ENCODE assay signal across 9 mouse cellular contexts in the genomic region with DNA sequence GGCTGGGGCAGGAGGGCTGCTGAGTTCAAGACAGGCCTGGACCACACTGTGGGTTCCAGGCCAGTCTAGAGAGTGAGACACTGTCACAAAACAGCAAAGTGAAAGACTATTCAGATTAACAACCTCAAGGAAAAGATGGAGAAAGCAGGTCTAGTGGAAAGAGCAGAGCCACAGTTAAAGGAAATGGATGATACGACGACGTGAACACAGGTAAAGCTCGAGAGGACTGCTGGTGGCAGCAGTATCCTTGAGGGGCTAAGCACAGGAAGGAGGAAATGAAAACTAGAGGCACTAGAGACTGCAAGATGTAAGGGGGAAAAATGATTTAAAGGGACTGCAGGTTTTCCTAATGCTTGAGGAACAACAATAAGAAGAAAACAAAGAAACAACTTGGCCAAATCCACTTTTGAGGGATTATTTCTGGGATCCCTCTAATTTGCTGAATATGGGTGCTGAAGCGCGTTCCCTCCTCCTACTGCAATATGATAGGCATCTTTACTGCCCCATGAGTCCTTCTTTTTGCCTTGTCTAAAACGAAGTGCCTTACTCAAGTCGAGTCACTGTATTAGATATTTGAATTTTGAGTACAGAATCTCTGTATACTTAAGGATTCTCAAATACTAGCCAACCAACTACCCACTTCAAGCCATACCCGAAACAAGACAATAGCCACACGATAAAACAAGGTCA. TPM values are rescaled to one million over a fixed set of nuclear protein-coding genes. Genes with fewer than 3 reads are reported as not detected.
DNase-seq lines count a peak whose midpoint lies in the region; ATAC-seq and TF ChIP-seq lines count a peak whose summit lies in the region.
"Had no signal": no experiment of that assay in that cellular context is flagged by ENCODE, and none has a peak within 500 bp of the region (broad histone marks: within the 10 kb centered on the region; RNA-seq: fewer than 3 reads in every experiment).

No protein-coding gene starts in this region.

- no peak for TF ChIP-seq POLR2A in cortical plate, adult 2 months (IDR thresholded peaks at IDR 0.05; ENCODE audit: extremely low read depth, insufficient read depth, low read length)

- DNase-seq in lung, postnatal 36 days: no peak
- DNase-seq in intestine, embryonic 14.5 days (ENCODE audit: low spot score): no peak
- DNase-seq in yolk sac, embryonic 10.5 days (ENCODE audit: low spot score): no peak
- DNase-seq in cerebellum, adult 11 months: no peak
- DNase-seq in layer of hippocampus, adult 8-10 months (ENCODE audit: low spot score in 2 of 2): no peak

- no peaks in the 10 kb centered on the region for H3K36me3 ChIP-seq in lung, embryonic 15.5 days
- peaks cover 3% of the 10 kb centered on the region; the same call in 1 of the 2 replicates for H3K36me3 ChIP-seq in intestine, embryonic 14.5 days (ENCODE audit: control insufficient read depth, insufficient read depth, low read length)
- no peaks in the 10 kb centered on the region for H3K36me3 ChIP-seq in neural tube, embryonic 14.5 days (ENCODE audit: control insufficient read depth, insufficient read depth, low read length)

- peak overlapping the region; percentile 78 for H3K9ac ChIP-seq in lung, embryonic 15.5 days
- peak overlapping the region; percentile 71 for H3K9ac ChIP-seq in intestine, embryonic 14.5 days (ENCODE audit: low read length)
- peak overlapping the region; percentile 93 for H3K9ac ChIP-seq in neural tube, embryonic 14.5 days (replicated peaks; ENCODE audit: low read depth, low read length)

- WGBS in lung, embryonic 15.5 days: 12% methylated on average over 10 of the region's 10 CpGs
- WGBS in intestine, embryonic 14.5 days: 18% methylated on average over 10 of the region's 10 CpGs
- 11% methylated on average over 10 of the region's 10 CpGs for WGBS in neural tube, embryonic 14.5 days

- H3K9me3 ChIP-seq in lung, embryonic 15.5 days: no peaks in the 10 kb centered on the region
- no peaks in the 10 kb centered on the region for H3K9me3 ChIP-seq in intestine, embryonic 14.5 days (ENCODE audit: control insufficient read depth, low read length)
- H3K9me3 ChIP-seq in neural tube, embryonic 14.5 days (ENCODE audit: control insufficient read depth, low read length): no peaks in the 10 kb centered on the region

- 0 out of 2 replicates have a peak overlapping the region, but pooled peaks have one; percentile 89 for H3K27ac ChIP-seq in lung, embryonic 15.5 days
- no peak overlapping the region; the same call in 1 of the 2 replicates for H3K27ac ChIP-seq in cortical plate, adult 2 months (ENCODE audit: insufficient read depth, low read length)
- H3K27ac ChIP-seq in intestine, embryonic 14.5 days (ENCODE audit: low read depth): no peak overlapping the region
- peak overlapping the region; percentile 93; the same call in 1 of the 2 replicates for H3K27ac ChIP-seq in neural tube, embryonic 14.5 days (ENCODE audit: low read depth, low read length)

- peak overlapping the region; percentile 90 for H3K4me2 ChIP-seq in lung, embryonic 15.5 days
- peak overlapping the region; percentile 91 for H3K4me2 ChIP-seq in intestine, embryonic 14.5 days (ENCODE audit: low read length)
- H3K4me2 ChIP-seq in neural tube, embryonic 14.5 days (ENCODE audit: low read depth, low read length): peak overlapping the region; percentile 78

- ATAC-seq in lung, embryonic 15.5 days (ENCODE audit: borderline replicate concordance, extremely low read depth, low FRiP score, low TSS enrichment): no peak
- no peak for ATAC-seq in intestine, embryonic 14.5 days (replicated peaks; ENCODE audit: low FRiP score, low TSS enrichment, low read depth)
- no peak for ATAC-seq in neural tube, embryonic 14.5 days (ENCODE audit: low read depth)

- no peak for TF ChIP-seq CTCF in cortical plate, adult 2 months (IDR thresholded peaks at IDR 0.05; ENCODE audit: extremely low read depth, insufficient read depth, low read length)

- no peaks in the 10 kb centered on the region for H3K27me3 ChIP-seq in lung, embryonic 15.5 days
- H3K27me3 ChIP-seq in intestine, embryonic 14.5 days (replicated peaks; ENCODE audit: control insufficient read depth, insufficient read depth, low read length): no peaks in the 10 kb centered on the region
- no peaks in the 10 kb centered on the region for H3K27me3 ChIP-seq in neural tube, embryonic 14.5 days (ENCODE audit: control insufficient read depth, insufficient read depth, low read length)

- H3K4me1 ChIP-seq in lung, embryonic 15.5 days: peaks cover 15% of the 10 kb centered on the region
- peaks cover 7% of the 10 kb centered on the region for H3K4me1 ChIP-seq in cortical plate, adult 2 months (ENCODE audit: control insufficient read depth, insufficient read depth, low read length)
- H3K4me1 ChIP-seq in intestine, embryonic 14.5 days (replicated peaks; ENCODE audit: control insufficient read depth, insufficient read depth, low read length): peaks cover 10% of the 10 kb centered on the region
- peaks cover 12% of the 10 kb centered on the region for H3K4me1 ChIP-seq in neural tube, embryonic 14.5 days (ENCODE audit: control insufficient read depth, insufficient read depth, low read length)

- peak overlapping the region; percentile 89 for H3K4me3 ChIP-seq in lung, embryonic 15.5 days
- peak overlapping the region; percentile 85 for H3K4me3 ChIP-seq in cortical plate, adult 2 months (ENCODE audit: insufficient read depth, low read length)
- peak overlapping the region; percentile 83 for H3K4me3 ChIP-seq in intestine, embryonic 14.5 days (ENCODE audit: low read depth, low read length)
- H3K4me3 ChIP-seq in neural tube, embryonic 14.5 days (ENCODE audit: low read depth, low read length): peak overlapping the region; percentile 99

RNA-seq across cellular contexts. Expression of gene Akirin1, which starts 1.3 kb away (rescaled TPM):
- polyA plus RNA-seq in lung, embryonic 15.5 days (2015; fragmentation: Nextera tagmentation; extraction: Ambion mirVana): 43.7 and 44.5 TPM in 2 replicates
- polyA plus RNA-seq in cortical plate, adult 2 months (2012; rRNA removed): 53.0 and 55.7 TPM in 2 replicates
- polyA plus RNA-seq in intestine, embryonic 14.5 days (2014; fragmentation: Nextera tagmentation; extraction: Ambion mirVana): 47.3 and 48.4 TPM in 2 replicates
- polyA plus RNA-seq in neural tube, embryonic 14.5 days (2014; fragmentation: Nextera tagmentation; extraction: Ambion mirVana): 81.8 and 94.2 TPM in 2 replicates
- 10 to 100 TPM; 54.7 to 59.0 (median 56.9) TPM for total RNA-seq in layer of hippocampus, adult 8-10 months (2022)

RNA-seq across cellular contexts. Expression of gene Ndufs5, which starts 30.9 kb away (rescaled TPM):
- polyA plus RNA-seq in lung, embryonic 15.5 days (2015; fragmentation: Nextera tagmentation; extraction: Ambion mirVana): 263 and 281 TPM in 2 replicates
- 460 and 497 TPM in 2 replicates for polyA plus RNA-seq in cortical plate, adult 2 months (2012; rRNA removed)
- 306 and 321 TPM in 2 replicates for polyA plus RNA-seq in intestine, embryonic 14.5 days (2014; fragmentation: Nextera tagmentation; extraction: Ambion mirVana)
- polyA plus RNA-seq in neural tube, embryonic 14.5 days (2014; fragmentation: Nextera tagmentation; extraction: Ambion mirVana): 485 and 586 TPM in 2 replicates
- total RNA-seq in layer of hippocampus, adult 8-10 months (2022): 100 to 1,000 TPM; 145 to 182 (median 170) TPM

RNA-seq across cellular contexts. Expression of gene Rhbdl2, which starts 38.8 kb away (rescaled TPM):
- 0.74 and 2.2 TPM in 2 replicates for polyA plus RNA-seq in lung, embryonic 15.5 days (2015; fragmentation: Nextera tagmentation; extraction: Ambion mirVana)
- polyA plus RNA-seq in cortical plate, adult 2 months (2012; rRNA removed): 1.3 TPM in 2 replicates
- polyA plus RNA-seq in intestine, embryonic 14.5 days (2014; fragmentation: Nextera tagmentation; extraction: Ambion mirVana): 1.3 and 1.4 TPM in 2 replicates
- 0.72 and 1.2 TPM in 2 replicates for polyA plus RNA-seq in neural tube, embryonic 14.5 days (2014; fragmentation: Nextera tagmentation; extraction: Ambion mirVana)
- under 1 TPM in 3 of 4 experiments, not detected in 1; 0.45 to 0.73 (median 0.66) TPM for total RNA-seq in layer of hippocampus, adult 8-10 months (2022)
- total RNA-seq: hematopoietic stem cell, adult 5-6 weeks had no signal

Comparison
In these comparisons a context has a peak if more than half of its experiments do, and no peak if none do; other contexts are left out.
1. H3K27ac ChIP-seq: peak in lung, embryonic 15.5 days (single experiment) and neural tube, embryonic 14.5 days (single experiment); none in cortical plate, adult 2 months (single experiment) and intestine, embryonic 14.5 days (single experiment).
2. Peak in every context shown above with its lines, with median percentiles within 50 percentile points of each other: H3K4me2 ChIP-seq, H3K4me3 ChIP-seq and H3K9ac ChIP-seq.